Mouse (Mus musculus) bone marrow macrophage, adult 2 months (primary cell): ENCODE measurements around the gene Afm. TPM values are rescaled to one million over a fixed set of nuclear protein-coding genes. Genes with fewer than 3 reads are reported as not detected.

Experiments used
- H3K27ac ChIP-seq: 2 replicates; pipeline ENCODE4 v1.5.1; 2012; ENCODE audit warnings: low read depth, low read length; ENCODE audit not compliant: insufficient read depth
- H3K4me1 ChIP-seq: 2 replicates; pipeline ENCODE4 v1.6.1; 2012; ENCODE audit warnings: low read length; ENCODE audit not compliant: control insufficient read depth, insufficient read depth
- H3K4me3 ChIP-seq: 2 replicates; pipeline ENCODE4 v1.5.1; 2012; ENCODE audit warnings: mild to moderate bottlenecking, low read length, moderate library complexity; ENCODE audit not compliant: insufficient read depth
- CTCF ChIP-seq: IDR thresholded peaks from 2 replicates; pipeline ENCODE4 v1.5.1; 2012; ENCODE audit warnings: low read depth, mild to moderate bottlenecking, low read length, moderate library complexity
- POLR2A ChIP-seq: IDR thresholded peaks from 2 replicates; pipeline ENCODE4 v1.6.1; 2012; ENCODE audit warnings: mild to moderate bottlenecking, low read depth, low read length, borderline replicate concordance
- polyA plus RNA-seq: library from polyadenylated mRNA; stranded (reverse); fragments of >200 nt; gene quantifications from 2 replicates; pipeline ENCODE4 v1.2.4, GENCODE M21; 2012; ENCODE audit not compliant: missing spikeins, insufficient read depth, insufficient read length

Gene Afm
- not detected in 2 replicates for polyA plus RNA-seq

DNA sequence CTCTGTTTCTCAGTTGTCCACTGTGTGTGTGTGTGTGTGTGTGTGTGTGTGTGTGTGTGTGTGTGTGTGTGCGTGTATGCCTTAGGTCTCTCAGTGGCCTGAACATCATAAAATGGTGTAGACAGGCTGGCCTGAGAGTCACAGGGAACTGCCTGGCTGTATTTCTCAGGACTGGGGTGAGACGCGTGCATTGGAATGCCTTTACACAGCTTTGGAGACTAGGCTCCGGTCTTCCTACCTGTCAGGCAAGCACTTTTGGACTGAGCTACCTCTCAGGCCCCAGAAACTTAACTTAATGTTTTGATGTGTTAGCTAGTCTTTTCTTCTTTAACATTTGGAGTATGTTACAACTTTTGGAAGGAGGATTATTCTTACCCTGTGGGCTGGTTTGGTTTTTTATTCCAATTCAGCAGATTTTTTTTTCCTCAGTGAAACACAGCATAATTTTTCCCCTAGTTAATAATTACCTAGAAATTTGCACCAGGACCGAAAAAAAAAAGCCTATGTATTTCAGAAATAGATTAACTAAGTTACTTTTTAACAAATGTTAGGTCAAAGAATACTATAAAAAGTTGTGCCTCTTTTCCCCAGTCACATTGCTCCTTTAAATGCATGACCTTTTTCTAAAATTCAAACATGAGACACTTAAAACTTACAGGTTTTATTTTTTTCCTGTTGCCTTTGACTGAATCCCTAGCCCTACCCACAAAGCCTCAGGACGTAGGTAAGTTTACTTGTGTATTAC, at the start of gene Afm:
Gene Afm, plus strand, starts transcription at position 577 of the 745 bp plus-strand sequence.
- no peaks in the 10 kb centered on the region for H3K4me1 ChIP-seq
- H3K4me3 ChIP-seq = no peak within 1 kb of the TSS
- TF ChIP-seq CTCF = no peak
- TF ChIP-seq POLR2A = no peak
- no peak within 1 kb of the TSS for H3K27ac ChIP-seq

DNA sequence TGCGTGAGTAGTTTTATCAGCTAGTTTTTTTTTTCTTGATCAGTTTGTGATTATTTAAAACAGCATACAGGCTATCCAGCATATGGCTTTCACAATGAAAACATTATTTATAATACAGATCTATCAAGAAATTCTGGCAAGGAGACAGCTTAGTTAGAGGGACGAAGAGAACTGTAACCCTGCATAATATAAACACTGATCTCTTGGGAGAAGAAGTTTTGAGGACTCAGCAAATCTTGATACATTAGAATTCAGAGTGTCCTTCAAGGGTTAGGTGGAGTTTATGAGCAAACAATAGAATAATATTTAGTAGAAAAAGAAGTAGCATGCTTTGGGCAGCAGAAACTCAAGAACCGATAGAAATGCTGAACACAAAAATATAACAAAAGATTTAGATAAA, 47.9 kb upstream of the Afm start:
- Histone ChIP-seq H3K4me1 (peaks cover 2% of the 10 kb centered on the region; the same call in 1 of the 2 replicates), H3K27ac (no peak overlapping the region), H3K4me3 (no peak overlapping the region)
- TF ChIP-seq POLR2A (no peak), CTCF (no peak)

DNA sequence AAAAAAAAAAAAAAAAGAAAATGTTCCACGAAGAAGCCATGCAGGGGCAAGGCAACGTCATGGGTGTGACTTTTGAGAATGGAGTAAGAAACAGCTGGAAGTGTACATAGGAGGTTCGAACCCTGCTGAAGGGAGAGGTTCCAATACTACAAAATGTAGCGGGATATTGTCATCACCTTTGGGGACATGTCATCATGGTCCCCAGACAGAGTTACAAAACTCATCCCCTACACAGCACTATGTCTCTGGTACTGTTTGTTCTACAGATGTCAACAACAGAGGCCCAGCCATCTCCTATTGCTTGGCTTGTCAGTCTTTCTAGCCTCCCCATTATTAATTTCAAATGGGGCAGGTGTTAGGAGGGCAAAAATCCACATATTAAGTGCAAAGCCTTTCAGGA, 44.8 kb upstream of the Afm start:
- TF ChIP-seq POLR2A (no peak), CTCF (no peak)

DNA sequence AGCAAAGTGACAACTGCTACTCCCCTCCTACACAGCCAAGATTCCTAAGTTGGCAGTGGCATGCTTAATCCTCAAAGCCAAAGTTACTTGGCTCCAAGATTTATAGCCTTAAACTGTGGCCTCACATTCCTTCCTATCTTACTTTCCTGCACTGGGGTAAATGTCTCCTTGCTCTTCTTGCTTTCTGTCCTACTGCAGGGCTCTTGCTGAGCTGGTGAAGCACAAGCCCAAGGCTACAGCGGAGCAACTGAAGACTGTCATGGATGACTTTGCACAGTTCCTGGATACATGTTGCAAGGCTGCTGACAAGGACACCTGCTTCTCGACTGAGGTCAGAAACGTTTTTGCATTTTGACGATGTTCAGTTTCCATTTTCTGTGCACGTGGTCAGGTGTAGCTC, 44.4 kb upstream of the Afm start:
- Histone ChIP-seq H3K4me3 (no peak overlapping the region), H3K4me1 (peaks cover 6% of the 10 kb centered on the region; the same call in 1 of the 2 replicates), H3K27ac (no peak overlapping the region)
- TF ChIP-seq POLR2A = no peak

More for the DNA sequence above, 44.8 kb upstream of the Afm start:
- Histone ChIP-seq H3K4me1 (peaks cover 6% of the 10 kb centered on the region; the same call in 1 of the 2 replicates), H3K4me3 (no peak overlapping the region), H3K27ac (no peak overlapping the region)

DNA sequence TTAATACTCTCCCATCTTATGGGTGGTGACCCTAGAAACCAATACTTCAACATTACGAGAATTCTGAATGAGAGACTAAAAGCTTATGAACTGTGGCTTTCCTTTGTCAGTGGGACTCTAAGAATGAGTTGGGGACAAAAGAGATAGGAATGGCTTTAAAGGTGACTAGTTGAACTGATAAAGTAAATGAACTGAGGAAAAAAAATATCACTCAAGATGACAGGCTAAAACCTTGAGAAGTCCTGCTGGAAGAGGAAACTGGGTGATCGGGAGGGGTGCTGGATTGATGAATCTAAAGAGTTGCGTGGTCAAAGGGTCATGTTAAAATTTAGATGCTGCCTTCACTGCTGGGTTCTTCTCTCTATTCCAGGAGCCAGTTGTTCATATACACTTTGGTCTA, 42.0 kb upstream of the Afm start:
- Histone ChIP-seq H3K4me1 (peaks cover 6% of the 10 kb centered on the region; the same call in 1 of the 2 replicates), H3K4me3 (no peak overlapping the region), H3K27ac (no peak overlapping the region)
- no peak for TF ChIP-seq CTCF

DNA sequence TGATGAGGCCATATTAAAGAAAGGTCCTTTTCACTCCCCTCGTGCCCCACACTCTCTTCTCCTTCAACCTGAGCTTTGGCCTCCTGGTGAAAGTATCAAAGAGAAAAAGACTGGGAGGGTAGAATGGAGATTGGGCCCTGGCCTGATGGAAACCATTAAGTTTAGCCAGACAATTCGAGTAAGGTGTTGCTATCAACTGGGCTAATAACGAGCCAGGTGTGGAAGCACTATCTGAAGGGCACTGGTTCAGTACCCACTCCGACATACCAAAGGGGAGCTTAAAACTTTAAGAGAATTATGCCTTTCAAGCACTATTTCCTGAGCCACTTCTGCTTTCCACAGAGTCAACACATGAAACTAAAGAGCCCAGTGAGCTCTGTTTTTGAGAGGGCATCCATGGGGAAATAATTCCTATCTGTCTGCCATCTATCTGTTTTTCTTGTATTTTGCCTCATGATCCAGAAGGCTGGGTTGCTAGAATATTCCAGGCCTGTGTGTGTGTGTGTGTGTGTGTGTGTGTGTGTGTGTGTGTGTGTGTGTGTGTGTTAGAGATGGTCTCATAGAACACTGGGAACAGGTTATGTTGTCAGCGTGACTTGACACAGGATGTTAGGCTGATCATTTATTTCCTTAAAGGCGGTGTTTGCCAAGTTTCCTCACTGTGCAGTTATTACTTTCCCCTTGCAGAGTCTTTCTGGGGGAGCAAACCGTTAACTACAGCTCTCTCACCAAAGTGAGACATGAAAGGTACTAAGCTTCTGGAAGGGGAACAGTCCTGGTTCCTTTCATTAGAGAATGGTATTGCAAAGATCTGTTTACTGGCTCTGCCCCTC, 41.2 kb upstream of the Afm start:
- TF ChIP-seq CTCF (no peak), POLR2A (no peak)
- Histone ChIP-seq H3K4me1 (peaks cover 6% of the 10 kb centered on the region; the same call in 1 of the 2 replicates), H3K4me3 (no peak overlapping the region), H3K27ac (no peak overlapping the region)

DNA sequence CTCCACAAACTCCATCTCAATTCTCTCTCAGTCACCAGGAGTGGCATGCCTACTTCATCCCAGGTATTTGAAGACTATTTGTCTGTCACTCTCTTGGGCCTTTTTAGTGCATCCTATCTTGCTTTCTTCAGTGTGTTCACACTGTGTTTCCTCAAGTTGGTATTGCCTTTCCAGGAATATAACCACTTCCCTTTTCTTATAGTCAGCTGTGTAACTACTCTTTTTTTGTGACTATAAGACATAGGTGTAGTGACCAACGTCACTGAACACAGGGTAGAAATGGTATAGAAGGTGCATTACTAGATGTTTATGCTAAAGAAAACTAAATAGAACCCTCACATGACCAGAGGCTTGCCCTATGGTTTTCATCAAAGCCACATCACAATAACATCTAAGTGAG, 39.8 kb upstream of the Afm start:
- Histone ChIP-seq H3K4me1 (peaks cover 6% of the 10 kb centered on the region; the same call in 1 of the 2 replicates), H3K4me3 (no peak overlapping the region), H3K27ac (no peak overlapping the region)
- TF ChIP-seq CTCF (no peak), POLR2A (no peak)

DNA sequence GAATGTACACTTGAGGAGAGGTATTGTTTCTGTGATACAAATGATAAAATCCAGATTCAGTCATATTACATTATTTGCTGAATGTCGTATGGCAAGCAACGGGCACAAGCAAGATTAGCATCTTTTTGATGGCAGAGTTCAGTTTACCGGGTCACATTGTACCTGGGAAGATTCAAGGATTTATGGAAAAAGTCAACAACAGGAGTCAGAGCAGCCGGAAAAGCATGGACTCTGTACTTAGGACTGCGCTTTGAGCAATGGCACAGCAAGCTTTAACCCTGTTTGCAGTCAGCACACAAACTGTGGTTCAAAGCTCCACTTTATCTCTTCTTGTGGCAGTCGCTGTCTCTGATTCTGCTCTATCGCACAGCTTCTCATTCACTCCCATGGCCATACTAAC, 33.1 kb upstream of the Afm start:
- Histone ChIP-seq H3K4me1 (no peaks in the 10 kb centered on the region), H3K4me3 (no peak overlapping the region), H3K27ac (no peak overlapping the region)
- TF ChIP-seq CTCF (no peak), POLR2A (no peak)

DNA sequence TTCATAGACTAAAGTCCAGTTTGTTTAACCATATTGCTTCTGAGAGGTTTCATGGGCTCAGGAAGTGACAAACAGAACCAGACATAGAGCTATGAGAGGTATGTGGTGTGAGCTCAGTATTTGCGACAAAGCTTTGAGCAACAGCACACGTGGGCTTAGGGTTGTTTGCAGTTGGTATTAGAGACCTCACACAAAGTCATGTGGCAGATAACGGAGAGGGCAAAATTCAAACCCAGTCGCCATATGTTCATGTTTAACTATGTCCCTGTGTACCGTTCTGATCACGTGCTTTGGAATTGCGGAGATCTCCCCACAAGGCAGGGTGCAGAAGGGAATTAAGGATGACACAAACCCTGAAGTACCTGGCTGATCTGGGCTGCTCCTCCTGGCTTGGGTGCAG, 30.4 kb upstream of the Afm start:
- Histone ChIP-seq H3K4me1 (no peaks in the 10 kb centered on the region), H3K27ac (no peak overlapping the region), H3K4me3 (no peak overlapping the region)
- TF ChIP-seq CTCF (no peak), POLR2A (no peak)

DNA sequence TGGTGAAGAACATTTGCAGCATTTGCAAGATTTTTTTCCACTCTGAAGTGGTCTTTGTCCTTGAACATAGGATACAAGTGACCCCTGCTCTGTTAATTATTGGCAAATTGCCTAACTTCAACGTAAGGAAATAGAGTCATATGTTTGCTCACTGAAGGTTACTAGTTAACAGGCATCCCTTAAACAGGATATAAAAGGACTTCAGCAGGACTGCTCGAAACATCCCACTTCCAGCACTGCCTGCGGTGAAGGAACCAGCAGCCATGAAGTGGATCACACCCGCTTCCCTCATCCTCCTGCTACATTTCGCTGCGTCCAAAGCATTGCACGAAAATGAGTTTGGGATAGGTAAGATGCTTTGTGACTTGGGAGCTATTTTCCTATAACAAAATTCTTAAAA, 28.2 kb upstream of the Afm start, which contains the start of gene Afp:
Gene Afp, plus strand, starts transcription at position 220 of the 400 bp plus-strand sequence.
- H3K27ac ChIP-seq = no peak within 1 kb of the TSS
- H3K4me1 ChIP-seq = peaks cover 2% of the 10 kb centered on the region
- TF ChIP-seq POLR2A (no peak), CTCF (no peak)
- no peak within 1 kb of the TSS for H3K4me3 ChIP-seq
